Mouse (Mus musculus): ENCODE data around the gene Smurf1. TPM values are rescaled to one million over a fixed set of nuclear protein-coding genes. Genes with fewer than 3 reads are reported as not detected.

The Smurf1 gene
- polyA plus RNA-seq, 1 experiment, result 19.5 TPM

- WGBS, result 81% methylated on average over 9 of the region's 9 CpGs
- Histone ChIP-seq H3K4me3 (ENCODE audit: low read depth, low read length) (no peak overlapping the region), H3K4me1 (ENCODE audit: control insufficient read depth, insufficient read depth, insufficient read length, low read length) (peaks cover 9% of the 10 kb centered on the region; the same call in 1 of the 2 replicates), H3K36me3 (ENCODE audit: control insufficient read depth, insufficient read depth, low read length) (no peaks in the 10 kb centered on the region), H3K27me3 (ENCODE audit: control insufficient read depth, insufficient read depth, low read length) (no peaks in the 10 kb centered on the region), H3K27ac (ENCODE audit: insufficient read depth, low read depth, low read length) (no peak overlapping the region)
- no peak for TF ChIP-seq POLR2A (IDR thresholded peaks at IDR 0.05; ENCODE audit: low read depth, low read length)
- no peak for TF ChIP-seq CTCF (IDR thresholded peaks at IDR 0.05; ENCODE audit: extremely low read depth, insufficient read length, insufficient replicate concordance, low read depth, low read length)
Observed at GRCm38 (mm10) chr5:144958271-144958670, 7.4 kb downstream of the Smurf1 start.

- Histone ChIP-seq H3K27me3 (ENCODE audit: control insufficient read depth, insufficient read depth, low read length) (no peaks in the 10 kb centered on the region), H3K36me3 (ENCODE audit: control insufficient read depth, insufficient read depth, low read length) (no peaks in the 10 kb centered on the region), H3K27ac (ENCODE audit: insufficient read depth, low read depth, low read length) (no peak overlapping the region), H3K4me3 (ENCODE audit: low read depth, low read length) (no peak overlapping the region), H3K4me1 (ENCODE audit: control insufficient read depth, insufficient read depth, insufficient read length, low read length) (peaks cover 17% of the 10 kb centered on the region)
- 64% methylated on average over 7 of the region's 7 CpGs for WGBS
- no peak for TF ChIP-seq POLR2A (IDR thresholded peaks at IDR 0.05; ENCODE audit: low read depth, low read length)
- no peak for TF ChIP-seq CTCF (IDR thresholded peaks at IDR 0.05; ENCODE audit: extremely low read depth, insufficient read length, insufficient replicate concordance, low read depth, low read length)
Observed at GRCm38 (mm10) chr5:144954432-144954831, 11.2 kb downstream of the Smurf1 start.

- WGBS, result 90% methylated on average over 2 of the region's 2 CpGs
Observed at GRCm38 (mm10) chr5:144952592-144952991, 13.1 kb downstream of the Smurf1 start.

DNA sequence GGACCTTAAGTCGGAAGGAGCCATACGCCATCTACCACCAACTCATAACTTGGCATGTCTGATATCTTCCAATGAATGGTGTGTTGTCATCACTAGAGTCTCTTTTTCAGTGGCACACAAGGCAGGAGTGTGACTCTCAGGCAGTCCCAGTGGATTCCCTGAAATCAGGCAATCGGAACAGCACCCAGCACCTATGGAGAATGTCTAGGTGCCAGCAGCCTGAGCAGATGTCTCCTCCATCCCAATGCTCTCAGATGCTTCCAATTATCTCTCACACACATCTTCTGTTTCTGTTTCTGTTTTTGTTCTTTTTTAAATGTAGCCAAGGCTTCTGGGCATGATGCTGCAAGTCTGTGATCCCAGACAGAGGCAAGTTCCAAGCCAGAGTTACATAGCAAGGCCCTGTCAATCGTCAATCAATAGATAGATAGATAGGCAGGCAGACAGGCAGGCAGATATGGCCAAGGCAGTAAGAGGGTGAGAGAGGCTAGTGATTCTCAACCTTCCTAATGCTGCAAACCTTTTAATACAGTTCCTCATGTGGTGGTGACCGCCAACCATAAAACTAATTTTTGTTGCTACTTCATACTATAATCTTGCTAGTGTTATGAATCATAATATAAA, 15.1 kb downstream of the Smurf1 start:
- no peaks in the 10 kb centered on the region for H3K36me3 ChIP-seq (ENCODE audit: control insufficient read depth, insufficient read depth, low read length)
- WGBS, result 92% methylated on average over 5 of the region's 5 CpGs
- no peak for TF ChIP-seq POLR2A (IDR thresholded peaks at IDR 0.05; ENCODE audit: low read depth, low read length)
- TF ChIP-seq CTCF (IDR thresholded peaks at IDR 0.05; ENCODE audit: extremely low read depth, insufficient read length, insufficient replicate concordance, low read depth, low read length), result no peak
- H3K27me3 ChIP-seq (ENCODE audit: control insufficient read depth, insufficient read depth, low read length), result no peaks in the 10 kb centered on the region
- H3K4me1 ChIP-seq (ENCODE audit: control insufficient read depth, insufficient read depth, insufficient read length, low read length), result peaks cover 36% of the 10 kb centered on the region
- H3K27ac ChIP-seq (ENCODE audit: insufficient read depth, low read depth, low read length), result no peak overlapping the region
- no peak overlapping the region for H3K4me3 ChIP-seq (ENCODE audit: low read depth, low read length)

More at GRCm38 (mm10) chr5:144952592-144952991, 13.1 kb downstream of the Smurf1 start:
- no peaks in the 10 kb centered on the region for H3K36me3 ChIP-seq (ENCODE audit: control insufficient read depth, insufficient read depth, low read length)
- H3K27me3 ChIP-seq (ENCODE audit: control insufficient read depth, insufficient read depth, low read length), result no peaks in the 10 kb centered on the region
- H3K4me3 ChIP-seq (ENCODE audit: low read depth, low read length), result no peak overlapping the region
- no peak for TF ChIP-seq CTCF (IDR thresholded peaks at IDR 0.05; ENCODE audit: extremely low read depth, insufficient read length, insufficient replicate concordance, low read depth, low read length)
- no peak for TF ChIP-seq POLR2A (IDR thresholded peaks at IDR 0.05; ENCODE audit: low read depth, low read length)
- H3K27ac ChIP-seq (ENCODE audit: insufficient read depth, low read depth, low read length), result no peak overlapping the region
- peaks cover 25% of the 10 kb centered on the region for H3K4me1 ChIP-seq (ENCODE audit: control insufficient read depth, insufficient read depth, insufficient read length, low read length)

DNA sequence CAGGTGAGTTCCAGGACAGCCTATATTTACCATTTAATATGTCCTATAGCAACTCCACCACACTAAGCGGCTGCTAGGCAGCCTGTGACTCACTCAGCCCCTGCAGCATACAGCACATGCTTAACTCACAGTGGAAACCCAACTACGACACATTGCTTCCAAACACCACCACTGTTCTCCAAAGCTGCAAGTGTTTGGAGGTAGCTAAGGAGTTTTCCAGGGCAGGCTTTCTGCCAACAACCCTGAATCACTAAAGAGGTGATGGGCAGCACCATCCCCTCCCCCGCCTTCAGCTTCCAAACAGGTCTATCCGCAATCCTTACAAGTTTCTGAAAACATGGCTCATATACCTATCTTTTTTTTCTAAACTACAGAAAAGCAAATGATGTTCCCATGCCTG, 15.8 kb downstream of the Smurf1 start:
- no peak overlapping the region for H3K27ac ChIP-seq (ENCODE audit: insufficient read depth, low read depth, low read length)
- no peaks in the 10 kb centered on the region for H3K36me3 ChIP-seq (ENCODE audit: control insufficient read depth, insufficient read depth, low read length)
- 86% methylated on average over 4 of the region's 4 CpGs for WGBS
- no peak for TF ChIP-seq CTCF (IDR thresholded peaks at IDR 0.05; ENCODE audit: extremely low read depth, insufficient read length, insufficient replicate concordance, low read depth, low read length)
- no peak for TF ChIP-seq POLR2A (IDR thresholded peaks at IDR 0.05; ENCODE audit: low read depth, low read length)
- H3K4me1 ChIP-seq (ENCODE audit: control insufficient read depth, insufficient read depth, insufficient read length, low read length), result peaks cover 42% of the 10 kb centered on the region
- H3K4me3 ChIP-seq (ENCODE audit: low read depth, low read length), result no peak overlapping the region
- no peaks in the 10 kb centered on the region for H3K27me3 ChIP-seq (ENCODE audit: control insufficient read depth, insufficient read depth, low read length)

GRCm38 (mm10) chr5:144948422-144948821, 17.2 kb downstream of the Smurf1 start:
- TF ChIP-seq CTCF (IDR thresholded peaks at IDR 0.05; ENCODE audit: extremely low read depth, insufficient read length, insufficient replicate concordance, low read depth, low read length) (no peak), POLR2A (IDR thresholded peaks at IDR 0.05; ENCODE audit: low read depth, low read length) (no peak)
- WGBS, result 11% methylated on average over 11 of the region's 11 CpGs
- H3K27me3 ChIP-seq (ENCODE audit: control insufficient read depth, insufficient read depth, low read length), result no peaks in the 10 kb centered on the region
- no peaks in the 10 kb centered on the region for H3K36me3 ChIP-seq (ENCODE audit: control insufficient read depth, insufficient read depth, low read length)
- H3K4me3 ChIP-seq (ENCODE audit: low read depth, low read length), result no peak overlapping the region
- H3K27ac ChIP-seq (ENCODE audit: insufficient read depth, low read depth, low read length), result peak overlapping the region; percentile 96
- H3K4me1 ChIP-seq (ENCODE audit: control insufficient read depth, insufficient read depth, insufficient read length, low read length), result peaks cover 46% of the 10 kb centered on the region

- TF ChIP-seq POLR2A (IDR thresholded peaks at IDR 0.05; ENCODE audit: low read depth, low read length), result no peak
- no peaks in the 10 kb centered on the region for H3K36me3 ChIP-seq (ENCODE audit: control insufficient read depth, insufficient read depth, low read length)
Observed at GRCm38 (mm10) chr5:144948002-144948401, 17.6 kb downstream of the Smurf1 start.

More at GRCm38 (mm10) chr5:144948002-144948401, 17.6 kb downstream of the Smurf1 start:
- peaks cover 45% of the 10 kb centered on the region for H3K4me1 ChIP-seq (ENCODE audit: control insufficient read depth, insufficient read depth, insufficient read length, low read length)
- H3K27ac ChIP-seq (ENCODE audit: insufficient read depth, low read depth, low read length), result peak overlapping the region; percentile 96
- WGBS, result 19% methylated on average over 1 of the region's 1 CpGs
- H3K27me3 ChIP-seq (ENCODE audit: control insufficient read depth, insufficient read depth, low read length), result no peaks in the 10 kb centered on the region
- 0 out of 2 replicates have a peak overlapping the region, but pooled peaks have one; percentile 4 for H3K4me3 ChIP-seq (ENCODE audit: low read depth, low read length)
